Mouse (Mus musculus) cerebellum, adult (tissue): Measurements from ENCODE around the gene Cnn3.
A peak's percentile ranks its signal among the peaks of the same experiment; 100 is the strongest.

Experiments
- ATAC-seq: cut with Nextera tagmentation; 2 replicates; pipeline ENCODE4 v1.9.2; 2017; ENCODE audit warnings: mild to moderate bottlenecking, moderate library complexity, mixed read lengths; ENCODE audit not compliant: insufficient number of reproducible peaks, low FRiP score, low TSS enrichment

Cnn3 gene

GRCm38 (mm10) chr3:121417379-121418250, 8.7 kb upstream of the Cnn3 start:
- no peak for ATAC-seq

GRCm38 (mm10) chr3:121418251-121418601, 8.1 kb upstream of the Cnn3 start:
- ATAC-seq, result no peak

GRCm38 (mm10) chr3:121418850-121419435, 7.4 kb upstream of the Cnn3 start:
- no peak for ATAC-seq

GRCm38 (mm10) chr3:121422405-121422804, 3.9 kb upstream of the Cnn3 start:
- ATAC-seq, result no peak

GRCm38 (mm10) chr3:121426621-121427519, 573 bp downstream of the Cnn3 start:
- ATAC-seq, result peak; percentile 22; the same call in 1 of the 2 replicates

GRCm38 (mm10) chr3:121427520-121427908, 1.2 kb downstream of the Cnn3 start:
- ATAC-seq, result no peak

GRCm38 (mm10) chr3:121428230-121428629, 1.9 kb downstream of the Cnn3 start:
- no peak for ATAC-seq

- no peak for ATAC-seq
These were observed 2.5 kb downstream of the Cnn3 start for GRCm38 (mm10) chr3:121428696-121429259.

- ATAC-seq, result no peak
These were observed 3.2 kb downstream of the Cnn3 start for GRCm38 (mm10) chr3:121429469-121429868.

- ATAC-seq, result no peak
These were observed 4.1 kb downstream of the Cnn3 start for GRCm38 (mm10) chr3:121430289-121430936.

GRCm38 (mm10) chr3:121433359-121433758, 7.1 kb downstream of the Cnn3 start:
- ATAC-seq, result no peak

GRCm38 (mm10) chr3:121433968-121434533, 7.8 kb downstream of the Cnn3 start:
- no peak for ATAC-seq

GRCm38 (mm10) chr3:121435296-121435695, 9.0 kb downstream of the Cnn3 start:
- ATAC-seq, result no peak

- no peak for ATAC-seq
These were observed 10.8 kb downstream of the Cnn3 start for GRCm38 (mm10) chr3:121437070-121437469.

- ATAC-seq, result no peak
These were observed 11.7 kb downstream of the Cnn3 start for GRCm38 (mm10) chr3:121437996-121438395.

GRCm38 (mm10) chr3:121439623-121440161, 13.4 kb downstream of the Cnn3 start:
- ATAC-seq, result no peak

GRCm38 (mm10) chr3:121441504-121441903, 15.2 kb downstream of the Cnn3 start:
- no peak for ATAC-seq

- no peak for ATAC-seq
These were observed 16.0 kb downstream of the Cnn3 start for GRCm38 (mm10) chr3:121442288-121442687.

GRCm38 (mm10) chr3:121443861-121444271, 17.6 kb downstream of the Cnn3 start:
- no peak for ATAC-seq
